Mouse (Mus musculus): Measurements from ENCODE around the gene Asrgl1.

- TF ChIP-seq CTCF (IDR thresholded peaks at IDR 0.05; ENCODE audit: low read depth, low read length) (no peak), POLR2A (IDR thresholded peaks at IDR 0.05; ENCODE audit: extremely low read depth, insufficient read depth, low read length) (no peak)
These were observed 65.6 kb downstream of the Asrgl1 start for GRCm38 (mm10) chr19:9069687-9070307.

Data from liver, adult 2 months (tissue).